Mouse (Mus musculus) megakaryocyte progenitor cell, adult 5-6 weeks (primary cell): ENCODE results near the gene BC055324. TPM values are rescaled to one million over a fixed set of nuclear protein-coding genes. Genes with fewer than 3 reads are reported as not detected.
"Not testable (repeated sequence)": the region's sequence is repeated elsewhere in the genome, so short reads cannot be mapped to it uniquely, and the experiment has no call there.

Source experiments
- ATAC-seq: replicated peaks from 2 replicates; pipeline ENCODE4 v1.8.0; 2016; ENCODE audit warnings: mild to moderate bottlenecking, moderate TSS enrichment, inconsistent platforms; ENCODE audit not compliant: poor library complexity
- total RNA-seq, 2 experiments: library from RNA; stranded (forward) in 1 of 2; stranded (reverse) in 1 of 2; fragments of 157-497, 149-512 nt in 1 of 2; fragments of 200-1000 nt in 1 of 2; gene quantifications; 2 replicates each; pipeline versions ENCODE4 v1.2.3 to v1.2.4; 2015 to 2017

Gene BC055324
- total RNA-seq (2015) (20.4 and 25.5 TPM in 2 replicates), total RNA-seq (2017) (19.9 and 20.0 TPM in 2 replicates)

- peak; percentile 98 for ATAC-seq
Observed at GRCm38 (mm10) chr1:163994721-163995608, at the start of gene BC055324, which contains the start of gene Mettl18. BC055324 (minus strand) TSS chr1:163994796. Mettl18 (plus strand) TSS chr1:163994889.

DNA sequence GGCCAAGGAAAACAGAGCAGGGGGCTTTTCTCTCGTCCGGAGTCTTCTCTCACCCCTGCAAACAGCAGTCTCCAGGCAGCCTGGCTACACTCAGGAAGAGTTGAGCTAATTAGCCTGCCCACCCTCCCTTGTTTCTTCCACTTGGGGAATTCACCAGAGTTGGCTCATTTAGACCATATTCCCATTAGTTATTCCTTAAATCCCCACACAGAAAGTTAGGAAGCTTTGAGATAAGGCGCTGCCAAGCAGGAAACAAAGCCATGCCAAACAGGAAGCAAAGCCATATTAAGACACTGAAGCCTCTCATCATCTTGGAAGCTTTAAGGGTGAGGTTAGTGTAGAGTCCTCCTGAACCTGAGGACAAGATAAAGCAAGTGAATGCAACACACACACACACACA, 49.0 kb upstream of the BC055324 start:
- ATAC-seq: no peak

DNA sequence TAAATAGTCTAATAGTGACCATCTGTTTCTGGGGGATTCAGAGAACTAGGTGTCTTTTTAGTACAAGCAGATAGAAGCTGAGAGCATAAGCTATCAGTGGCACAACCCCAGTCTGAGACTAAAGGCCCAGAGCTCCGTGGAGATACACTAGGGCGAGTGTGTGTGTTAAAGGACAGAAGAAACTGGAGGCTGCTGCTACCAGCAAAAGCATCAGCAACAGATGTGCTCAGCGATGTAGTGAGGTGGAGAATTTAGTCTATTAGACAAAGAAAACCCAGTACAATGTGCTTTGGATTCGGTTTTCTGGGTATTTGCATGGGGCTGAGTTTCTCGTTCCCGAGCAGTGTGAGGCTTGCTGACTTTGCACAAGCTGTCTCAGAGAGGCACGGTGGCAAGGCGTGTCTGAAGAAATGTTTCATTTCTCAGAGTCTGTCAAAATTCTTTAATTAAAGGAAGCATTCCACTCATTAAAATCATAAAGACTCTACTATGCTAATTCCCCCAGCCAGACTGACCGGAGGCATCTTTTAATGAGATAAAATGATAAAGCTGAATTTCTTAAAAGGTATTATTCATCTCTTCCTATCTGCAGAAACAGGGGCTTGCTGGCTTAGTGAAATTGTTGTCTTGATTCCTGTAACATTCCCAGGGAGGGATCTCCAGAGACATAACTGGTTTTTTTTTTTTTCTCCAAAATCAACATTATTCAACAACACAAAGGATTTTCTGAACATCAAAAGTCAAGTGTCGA, 46.0 kb upstream of the BC055324 start:
- no peak for ATAC-seq

- ATAC-seq: no peak
Observed at GRCm38 (mm10) chr1:164027416-164027815, 32.8 kb upstream of the BC055324 start.

DNA sequence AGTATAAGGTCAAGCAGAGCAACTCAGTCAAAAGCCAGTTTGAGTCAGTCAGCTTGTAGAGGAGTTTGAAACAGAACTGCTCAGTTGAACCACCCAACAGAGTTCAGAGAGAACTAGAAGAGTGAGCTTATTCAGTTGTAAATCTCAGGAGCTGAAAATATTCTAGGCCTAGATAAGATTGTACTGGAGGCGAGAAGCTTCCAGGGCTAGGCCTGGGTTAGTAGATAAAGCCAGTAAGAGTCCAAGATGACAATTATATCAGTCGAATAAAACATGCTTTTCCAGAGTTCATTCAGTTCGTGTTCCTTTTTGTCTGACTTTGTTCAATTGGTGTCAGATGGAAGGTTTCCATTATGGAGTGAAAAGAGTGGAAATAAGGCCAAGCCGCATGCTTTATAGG, 31.1 kb upstream of the BC055324 start:
- 0 out of 2 replicates have a peak, but pooled peaks have one; percentile 23 for ATAC-seq

DNA sequence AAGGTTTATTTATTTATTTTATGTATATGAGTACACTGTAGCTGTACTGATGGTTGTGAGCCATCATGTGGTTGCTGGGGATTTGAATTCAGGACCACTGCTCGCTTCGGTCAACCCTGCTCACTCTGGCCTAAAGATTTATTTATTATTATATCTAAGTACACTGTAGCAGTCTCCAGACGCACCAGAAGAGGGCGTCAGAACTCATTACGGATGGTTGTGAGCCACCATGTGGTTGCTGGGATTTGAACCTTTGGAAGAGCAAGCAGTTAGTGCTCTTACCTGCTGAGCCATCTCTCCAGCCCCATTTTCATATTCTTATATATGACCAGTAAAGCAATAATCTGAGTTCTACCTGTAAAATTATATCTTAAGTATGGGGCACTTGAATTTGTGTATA, 27.5 kb upstream of the BC055324 start:
- not testable (repeated sequence) for ATAC-seq

- ATAC-seq: not testable (repeated sequence)
Observed at GRCm38 (mm10) chr1:164020746-164021145, 26.1 kb upstream of the BC055324 start.

DNA sequence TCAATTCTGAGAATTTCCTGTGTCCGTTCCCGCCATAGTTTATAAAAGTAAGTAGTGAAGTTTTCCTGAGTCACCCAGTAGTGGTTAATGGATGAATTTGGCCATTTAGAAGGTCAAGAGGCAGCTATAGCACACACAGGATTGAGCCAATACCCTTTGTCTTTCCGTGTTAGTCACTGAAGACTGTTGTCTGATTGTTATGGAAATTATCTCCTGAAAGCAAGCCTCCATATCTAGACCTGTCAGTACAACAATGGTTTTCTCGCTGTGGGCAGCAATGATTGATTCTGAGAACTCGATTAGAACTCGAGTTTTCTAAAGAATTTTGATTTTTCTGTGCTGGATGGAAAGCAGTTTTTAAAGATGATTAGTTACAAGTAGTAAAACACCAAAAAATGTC, 25.2 kb upstream of the BC055324 start:
- no peak for ATAC-seq

- ATAC-seq: no peak
Observed at GRCm38 (mm10) chr1:164018221-164018896, 23.8 kb upstream of the BC055324 start.

GRCm38 (mm10) chr1:164014616-164015015, 20.0 kb upstream of the BC055324 start:
- ATAC-seq: 0 out of 2 replicates have a peak, but pooled peaks have one; percentile 39

- ATAC-seq: peak; percentile 65
Observed at GRCm38 (mm10) chr1:164009235-164009634, 14.6 kb upstream of the BC055324 start.

GRCm38 (mm10) chr1:164004311-164004710, 9.7 kb upstream of the BC055324 start:
- no peak for ATAC-seq

- ATAC-seq: peak; percentile 94
Observed at GRCm38 (mm10) chr1:164001831-164002452, 7.3 kb upstream of the BC055324 start.

DNA sequence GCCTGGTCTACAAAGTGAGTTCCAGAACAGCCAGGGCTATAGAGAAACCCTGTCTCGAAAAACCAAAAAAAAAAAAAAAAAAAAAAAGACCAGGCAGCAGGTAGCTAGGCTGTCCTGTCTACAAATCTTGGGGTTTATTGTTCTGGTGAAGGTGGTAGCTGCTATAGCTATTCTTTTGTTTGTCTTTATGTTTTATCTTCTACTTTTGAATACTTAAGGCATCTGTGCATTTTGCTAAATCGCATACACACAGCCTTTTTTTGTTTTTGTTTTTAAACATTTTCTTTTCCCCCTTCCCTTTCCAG, 965 bp upstream of the BC055324 start:
- ATAC-seq: no peak

GRCm38 (mm10) chr1:163994173-163994720, 349 bp downstream of the BC055324 start:
- ATAC-seq: peak; percentile 75

- ATAC-seq: no peak
Observed at GRCm38 (mm10) chr1:163992371-163992770, 2.2 kb downstream of the BC055324 start.

DNA sequence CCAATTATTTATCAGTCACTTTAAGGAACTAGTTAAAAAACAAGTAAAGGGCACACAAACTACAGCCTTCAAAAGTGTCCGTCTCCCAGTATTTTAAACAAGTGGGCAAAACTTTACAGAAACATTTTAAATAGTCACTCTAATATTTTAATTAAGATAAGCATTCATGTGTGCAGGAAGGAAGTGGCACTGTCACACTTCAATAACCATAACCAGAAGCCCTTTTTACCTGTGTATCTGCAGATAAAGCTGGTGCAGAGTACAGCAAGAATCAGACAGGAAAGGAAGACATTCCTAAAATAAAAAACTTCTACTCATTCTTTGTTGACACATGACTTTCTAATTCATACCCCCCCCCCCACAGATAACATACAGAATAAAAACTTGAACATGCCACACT, 18.1 kb downstream of the BC055324 start:
- no peak for ATAC-seq

- ATAC-seq: peak; percentile 65
Observed at GRCm38 (mm10) chr1:163975088-163975487, 19.5 kb downstream of the BC055324 start.

DNA sequence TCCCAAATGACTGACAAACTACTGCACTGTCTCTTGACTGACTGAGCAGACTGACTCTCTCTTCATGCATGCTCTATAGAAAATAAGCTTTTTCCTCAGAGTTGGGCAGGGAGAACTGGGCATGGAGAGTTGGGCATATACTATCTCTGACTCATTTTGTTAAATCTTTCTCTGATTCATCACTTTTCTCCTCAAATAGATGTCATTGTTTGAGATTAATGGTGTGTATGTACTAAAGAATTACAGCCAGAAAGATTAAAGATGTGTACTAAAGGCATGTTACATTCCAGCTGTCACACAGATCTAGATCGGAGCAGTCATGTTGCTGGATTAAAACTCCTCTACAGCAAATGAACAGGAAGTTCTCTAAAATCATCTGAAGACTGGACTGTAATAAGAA, 20.1 kb downstream of the BC055324 start:
- ATAC-seq: no peak

DNA sequence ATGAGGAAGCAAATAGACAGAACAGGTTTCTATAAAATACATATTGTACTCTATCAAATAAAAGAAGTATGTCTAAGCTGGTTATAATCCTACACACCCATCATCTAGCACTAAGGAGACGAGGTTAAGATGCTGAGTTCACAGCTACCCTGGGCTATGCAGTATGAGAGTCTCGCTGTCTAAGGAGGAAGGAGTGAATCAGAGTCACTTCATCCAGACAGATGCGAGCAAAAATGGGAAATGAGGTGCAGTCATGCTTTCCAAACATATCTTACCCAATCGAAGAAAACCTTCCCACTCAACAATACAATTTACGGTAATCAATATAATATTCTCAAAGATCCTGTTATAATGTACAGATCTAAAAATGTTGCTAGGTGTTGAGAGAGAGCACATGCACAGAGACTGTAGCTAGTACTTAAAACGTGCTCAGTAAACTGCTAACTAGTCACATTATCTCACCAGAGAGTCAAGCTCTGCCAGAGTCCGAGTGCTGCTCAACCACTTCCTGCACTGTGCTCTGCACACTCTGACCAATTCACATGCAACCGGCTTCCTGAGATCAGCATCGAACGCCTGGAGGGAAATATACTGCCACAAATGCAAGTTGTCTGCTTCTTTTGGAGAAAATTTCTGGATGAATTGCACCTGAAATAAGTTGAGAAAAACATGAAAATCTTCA, 30.4 kb downstream of the BC055324 start:
- ATAC-seq: peak; percentile 78
